Mouse (Mus musculus): ENCODE measurements at regions not wholly inside any gene's neighbourhood (a gene's known extent, or its start where the extent isn't known, plus 50 kb on each side); places are given as distances from the start of the nearest gene placed in this dataset.

GRCm38 (mm10) chr5:45198408-45198807, 251.6 kb downstream of the Qdpr start:
- TF ChIP-seq CTCF (IDR thresholded peaks at IDR 0.05; ENCODE audit: insufficient read depth, low read depth, low read length) (no peak), POLR2A (IDR thresholded peaks at IDR 0.05; ENCODE audit: insufficient read depth, low read depth, low read length) (no peak)

Measured in olfactory bulb, adult 2 months (tissue).